In the genomic region with DNA sequence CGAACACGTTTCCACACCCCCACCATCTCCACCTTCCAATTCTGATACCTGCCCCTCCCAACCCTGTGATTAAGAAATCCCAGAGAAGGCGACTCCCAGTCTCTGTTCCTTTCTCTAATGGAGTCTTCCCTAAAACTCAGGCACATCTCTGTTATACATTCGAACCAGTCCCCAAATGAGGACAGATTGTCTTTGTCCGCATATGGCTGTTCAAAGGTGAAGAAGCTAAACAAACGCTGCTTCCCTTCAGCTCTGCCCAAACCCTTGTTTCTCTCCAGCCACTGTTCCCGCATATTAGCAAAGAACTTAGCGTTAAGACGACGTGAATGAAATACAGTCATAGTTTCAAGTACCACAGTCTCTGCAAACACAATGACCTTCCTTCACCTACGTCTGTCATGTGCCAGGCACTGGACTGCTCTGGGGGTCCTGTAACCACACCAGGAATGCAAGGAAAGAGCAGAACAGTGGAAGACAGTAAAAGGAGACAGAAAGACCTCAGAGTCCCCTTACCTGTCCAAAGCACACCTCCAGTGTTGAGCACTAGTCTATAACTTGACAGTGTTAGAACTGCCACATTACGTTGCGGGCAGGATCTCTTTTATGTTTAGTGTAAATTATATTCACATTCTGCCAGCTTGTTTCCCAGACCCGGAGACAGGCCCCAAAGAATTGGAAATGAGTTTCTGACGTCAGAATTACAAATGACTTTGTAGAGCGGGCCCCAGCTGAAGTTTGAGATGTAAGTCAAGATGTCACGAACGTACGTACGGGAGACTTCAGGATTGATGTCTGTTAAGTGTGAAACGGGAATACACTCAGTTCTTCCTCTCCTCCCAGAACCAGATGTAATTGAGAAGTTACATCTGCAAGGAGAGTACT, we compare ENCODE assay signal across 8 mouse cellular contexts. TPM values are rescaled to one million over a fixed set of nuclear protein-coding genes. Genes with fewer than 3 reads are reported as not detected.
DNase-seq lines count a peak whose midpoint lies in the region; ATAC-seq and TF ChIP-seq lines count a peak whose summit lies in the region.

Vangl2 (minus strand) TSS at position 51 of the 882 bp plus-strand sequence.

- H3K27ac ChIP-seq in lung, embryonic 14.5 days (ENCODE audit: low read depth): peak within 1 kb of the TSS; percentile 91
- peak within 1 kb of the TSS; percentile 97 for H3K27ac ChIP-seq in forebrain, embryonic 11.5 days (ENCODE audit: low read depth, low read length)
- H3K27ac ChIP-seq in neural tube, embryonic 14.5 days (ENCODE audit: low read depth, low read length): peak within 1 kb of the TSS; percentile 97

- peak within 1 kb of the TSS; percentile 86 for H3K4me3 ChIP-seq in lung, embryonic 14.5 days (ENCODE audit: low read depth, low read length)
- peak within 1 kb of the TSS; percentile 96 for H3K4me3 ChIP-seq in forebrain, embryonic 11.5 days (ENCODE audit: low read depth, low read length)
- H3K4me3 ChIP-seq in neural tube, embryonic 14.5 days (ENCODE audit: low read depth, low read length): peak within 1 kb of the TSS; percentile 97

- peak within 1 kb of the TSS; percentile 72 for H3K4me2 ChIP-seq in lung, embryonic 14.5 days
- peak within 1 kb of the TSS; percentile 82 for H3K4me2 ChIP-seq in forebrain, embryonic 11.5 days (ENCODE audit: low read depth, low read length, severe bottlenecking)
- H3K4me2 ChIP-seq in neural tube, embryonic 14.5 days (ENCODE audit: low read depth, low read length): peak within 1 kb of the TSS; percentile 93

- no peak for DNase-seq in lung, embryonic 14.5 days
- no peak for DNase-seq in lung, postnatal 36 days
- DNase-seq in forebrain, embryonic 11.5 days (ENCODE audit: low spot score): peak; percentile 44
- no peak for DNase-seq in left cerebral cortex, adult 8-10 months (ENCODE audit: low spot score in 2 of 2)
- no peak for DNase-seq in spleen, postnatal 36 days (ENCODE audit: low spot score in 2 of 2)
- DNase-seq in urinary bladder, postnatal 10 days (ENCODE audit: low spot score): no peak

- no peak for TF ChIP-seq CTCF in lung, embryonic 14.5 days (IDR thresholded peaks at IDR 0.05; ENCODE audit: low read depth)

- ATAC-seq in lung, embryonic 14.5 days (ENCODE audit: insufficient read depth): no peak
- ATAC-seq in forebrain, embryonic 11.5 days (replicated peaks; ENCODE audit: low FRiP score): no peak
- no peak for ATAC-seq in neural tube, embryonic 14.5 days (ENCODE audit: low read depth)
- ATAC-seq in megakaryocyte progenitor cell, adult 5-6 weeks (replicated peaks; ENCODE audit: poor library complexity): no peak

- H3K9me3 ChIP-seq in lung, embryonic 14.5 days (ENCODE audit: low read depth, low read length): no peaks in the 10 kb centered on the region
- no peaks in the 10 kb centered on the region for H3K9me3 ChIP-seq in forebrain, embryonic 11.5 days (ENCODE audit: control insufficient read depth, low read length)
- no peaks in the 10 kb centered on the region for H3K9me3 ChIP-seq in neural tube, embryonic 14.5 days (ENCODE audit: control insufficient read depth, low read length)

- H3K9ac ChIP-seq in lung, embryonic 14.5 days: peak within 1 kb of the TSS; percentile 93
- peak within 1 kb of the TSS; percentile 99 for H3K9ac ChIP-seq in forebrain, embryonic 11.5 days (ENCODE audit: low read length)
- peak within 1 kb of the TSS; percentile 94 for H3K9ac ChIP-seq in neural tube, embryonic 14.5 days (replicated peaks; ENCODE audit: low read depth, low read length)

- 47% methylated on average over 21 of the region's 21 CpGs for WGBS in lung, embryonic 14.5 days
- WGBS in forebrain, embryonic 11.5 days: 37% methylated on average over 21 of the region's 21 CpGs
- WGBS in neural tube, embryonic 14.5 days: 22% methylated on average over 21 of the region's 21 CpGs

- no peaks in the 10 kb centered on the region for H3K27me3 ChIP-seq in lung, embryonic 14.5 days (ENCODE audit: insufficient read depth, low read length)
- H3K27me3 ChIP-seq in forebrain, embryonic 11.5 days (ENCODE audit: control insufficient read depth, insufficient read depth, low read length): no peaks in the 10 kb centered on the region
- H3K27me3 ChIP-seq in neural tube, embryonic 14.5 days (ENCODE audit: control insufficient read depth, insufficient read depth, low read length): no peaks in the 10 kb centered on the region

- H3K4me1 ChIP-seq in lung, embryonic 14.5 days (ENCODE audit: insufficient read depth): peaks cover 12% of the 10 kb centered on the region; the same call in 1 of the 2 replicates
- H3K4me1 ChIP-seq in forebrain, embryonic 11.5 days (replicated peaks; ENCODE audit: control insufficient read depth, insufficient read depth, low read length): peaks cover 37% of the 10 kb centered on the region
- peaks cover 33% of the 10 kb centered on the region for H3K4me1 ChIP-seq in neural tube, embryonic 14.5 days (ENCODE audit: control insufficient read depth, insufficient read depth, low read length)

- no peaks in the 10 kb centered on the region; the same call in 1 of the 2 replicates for H3K36me3 ChIP-seq in lung, embryonic 14.5 days (ENCODE audit: insufficient read depth)
- H3K36me3 ChIP-seq in forebrain, embryonic 11.5 days (ENCODE audit: control insufficient read depth, insufficient read depth, low read length): no peaks in the 10 kb centered on the region
- no peaks in the 10 kb centered on the region for H3K36me3 ChIP-seq in neural tube, embryonic 14.5 days (ENCODE audit: control insufficient read depth, insufficient read depth, low read length)

RNA-seq across cellular contexts. Expression of gene Vangl2, which starts in this region (rescaled TPM):
- polyA plus RNA-seq in lung, embryonic 14.5 days (2014; fragmentation: Nextera tagmentation; extraction: Ambion mirVana): 17.1 TPM in 2 replicates
- polyA plus RNA-seq in forebrain, embryonic 11.5 days (2014; fragmentation: Nextera tagmentation; extraction: Ambion mirVana): 47.0 and 49.3 TPM in 2 replicates
- 10 to 100 TPM; 12.9 to 17.1 (median 15.9) TPM for total RNA-seq in left cerebral cortex, adult 8-10 months (2022)
- polyA plus RNA-seq in neural tube, embryonic 14.5 days (2014; fragmentation: Nextera tagmentation; extraction: Ambion mirVana): 50.9 and 52.2 TPM in 2 replicates
- total RNA-seq in megakaryocyte progenitor cell, adult 5-6 weeks (2015): 1.9 and 3.3 TPM in 2 replicates
- total RNA-seq in megakaryocyte progenitor cell, adult 5-6 weeks (2017): 1.1 and 1.7 TPM in 2 replicates
